Mouse (Mus musculus) ES-Bruce4 (cell line): ENCODE measurements around the gene B4galnt1. TPM values are rescaled to one million over a fixed set of nuclear protein-coding genes. Genes with fewer than 3 reads are reported as not detected.
A peak's percentile ranks its signal among the peaks of the same experiment; 100 is the strongest.

Experiments
- H3K27ac ChIP-seq: 2 replicates; pipeline ENCODE4 v1.5.1; 2012; ENCODE audit warnings: low read length, inconsistent platforms; ENCODE audit not compliant: insufficient read depth
- H3K27me3 ChIP-seq: 2 replicates; pipeline ENCODE4 v1.6.1; 2012; ENCODE audit warnings: mild to moderate bottlenecking, low read length, inconsistent platforms; ENCODE audit not compliant: control insufficient read depth, poor library complexity, insufficient read depth, severe bottlenecking
- H3K36me3 ChIP-seq: 2 replicates; pipeline ENCODE4 v1.6.1; 2012; ENCODE audit warnings: inconsistent platforms, mild to moderate bottlenecking, low read length, moderate library complexity; ENCODE audit not compliant: control insufficient read depth, poor library complexity, insufficient read depth, severe bottlenecking
- H3K4me1 ChIP-seq: one replicate; pipeline ENCODE4 v1.8.1; 2011; ENCODE audit warnings: low read length; ENCODE audit not compliant: control insufficient read depth, insufficient read depth
- H3K4me3 ChIP-seq: 2 replicates; pipeline ENCODE4 v1.5.1; 2011; ENCODE audit warnings: low read depth, mild to moderate bottlenecking, low read length
- H3K9ac ChIP-seq: 2 replicates; pipeline ENCODE4 v1.6.1; 2012; ENCODE audit warnings: low read depth, mild to moderate bottlenecking, inconsistent platforms; ENCODE audit not compliant: poor library complexity, severe bottlenecking
- H3K9me3 ChIP-seq: replicated peaks from 2 replicates; pipeline ENCODE4 v1.6.1; 2012; ENCODE audit warnings: mild to moderate bottlenecking, low read length, inconsistent platforms; ENCODE audit not compliant: control insufficient read depth, poor library complexity, insufficient read depth, severe bottlenecking
- CTCF ChIP-seq: IDR thresholded peaks from one replicate; pipeline ENCODE4 v1.8.1; 2011; ENCODE audit warnings: low read depth, low read length
- EP300 ChIP-seq: IDR thresholded peaks from 2 replicates; pipeline ENCODE4 v1.6.1; 2011; ENCODE audit warnings: low read depth, low read length; ENCODE audit not compliant: insufficient read depth
- POLR2A ChIP-seq: IDR thresholded peaks from one replicate; pipeline ENCODE4 v1.8.1; 2011; ENCODE audit warnings: low read length; ENCODE audit not compliant: insufficient read depth
- polyA plus RNA-seq: library from polyadenylated mRNA; stranded (reverse); fragments of >200 nt; gene quantifications from 2 replicates; pipeline ENCODE4 v1.2.4, GENCODE M21; 2011; ENCODE audit warnings: low read depth; ENCODE audit not compliant: missing spikeins, insufficient read depth, insufficient read length

The B4galnt1 gene
- polyA plus RNA-seq, 1 experiment: 7.7 TPM

GRCm38 (mm10) chr10:127122018-127122417, 43.0 kb upstream of the B4galnt1 start:
- Histone ChIP-seq H3K9ac (no peak overlapping the region), H3K27ac (no peak overlapping the region), H3K4me1 (no peaks in the 10 kb centered on the region), H3K27me3 (no peaks in the 10 kb centered on the region), H3K9me3 (no peaks in the 10 kb centered on the region), H3K4me3 (no peak overlapping the region), H3K36me3 (peaks cover 4% of the 10 kb centered on the region)
- TF ChIP-seq POLR2A: no peak
- TF ChIP-seq CTCF: no peak
- TF ChIP-seq EP300: no peak

- Histone ChIP-seq H3K36me3 (peaks cover 4% of the 10 kb centered on the region; the same call in 1 of the 2 replicates), H3K9ac (peak overlapping the region; percentile 10), H3K27ac (peak overlapping the region; percentile 65), H3K4me1 (no peaks in the 10 kb centered on the region), H3K27me3 (no peaks in the 10 kb centered on the region), H3K4me3 (peak overlapping the region; percentile 65), H3K9me3 (no peaks in the 10 kb centered on the region)
- peak; percentile 86 for TF ChIP-seq POLR2A
- no peak for TF ChIP-seq CTCF
Measured at GRCm38 (mm10) chr10:127122784-127123435, 42.1 kb upstream of the B4galnt1 start.

GRCm38 (mm10) chr10:127123436-127123805, 41.6 kb upstream of the B4galnt1 start:
- H3K9ac ChIP-seq: peak overlapping the region; percentile 10
- H3K27me3 ChIP-seq: no peaks in the 10 kb centered on the region
- H3K4me1 ChIP-seq: no peaks in the 10 kb centered on the region
- H3K27ac ChIP-seq: 0 out of 2 replicates have a peak overlapping the region, but pooled peaks have one; percentile 26
- H3K36me3 ChIP-seq: peaks cover 4% of the 10 kb centered on the region; the same call in 1 of the 2 replicates
- H3K9me3 ChIP-seq: no peaks in the 10 kb centered on the region
- peak overlapping the region; percentile 65 for H3K4me3 ChIP-seq
- TF ChIP-seq EP300: no peak
- no peak for TF ChIP-seq POLR2A
- TF ChIP-seq CTCF: peak; percentile 47

GRCm38 (mm10) chr10:127125210-127126001, 39.6 kb upstream of the B4galnt1 start:
- no peaks in the 10 kb centered on the region for H3K4me1 ChIP-seq
- TF ChIP-seq EP300 (no peak), CTCF (peak; percentile 69), POLR2A (no peak)
- H3K9ac ChIP-seq: no peak overlapping the region
- H3K27ac ChIP-seq: no peak overlapping the region
- no peaks in the 10 kb centered on the region for H3K27me3 ChIP-seq
- H3K4me3 ChIP-seq: no peak overlapping the region
- no peaks in the 10 kb centered on the region for H3K9me3 ChIP-seq
- H3K36me3 ChIP-seq: no peaks in the 10 kb centered on the region

- no peaks in the 10 kb centered on the region for H3K27me3 ChIP-seq
Measured at GRCm38 (mm10) chr10:127126579-127126978, 38.4 kb upstream of the B4galnt1 start.

GRCm38 (mm10) chr10:127127711-127128279, 37.2 kb upstream of the B4galnt1 start:
- no peaks in the 10 kb centered on the region for H3K27me3 ChIP-seq

More at GRCm38 (mm10) chr10:127126579-127126978, 38.4 kb upstream of the B4galnt1 start:
- no peak for TF ChIP-seq EP300
- TF ChIP-seq POLR2A: no peak
- TF ChIP-seq CTCF: no peak
- no peak overlapping the region for H3K4me3 ChIP-seq
- H3K9me3 ChIP-seq: no peaks in the 10 kb centered on the region
- H3K36me3 ChIP-seq: no peaks in the 10 kb centered on the region
- H3K9ac ChIP-seq: no peak overlapping the region
- no peak overlapping the region for H3K27ac ChIP-seq
- peaks cover 2% of the 10 kb centered on the region for H3K4me1 ChIP-seq

More at GRCm38 (mm10) chr10:127127711-127128279, 37.2 kb upstream of the B4galnt1 start:
- peaks cover 3% of the 10 kb centered on the region for H3K4me1 ChIP-seq
- H3K36me3 ChIP-seq: no peaks in the 10 kb centered on the region
- TF ChIP-seq EP300 (no peak), CTCF (no peak), POLR2A (no peak)
- no peak overlapping the region for H3K27ac ChIP-seq
- no peaks in the 10 kb centered on the region for H3K9me3 ChIP-seq
- H3K4me3 ChIP-seq: no peak overlapping the region
- H3K9ac ChIP-seq: no peak overlapping the region
